Mouse (Mus musculus) right cerebral cortex, adult 18-20 months (tissue): ENCODE results near the gene Ddx49.

Experiments used
- DNase-seq: peaks from one replicate; pipeline ENCODE4 v3.0.0; 2022; ENCODE audit warnings: mixed read lengths

Gene Ddx49

GRCm38 (mm10) chr8:70302358-70302890 is at the start of gene Ddx49, which contains the start of gene Cope:
Gene Ddx49 (minus strand): TSS chr8:70302489.
Gene Cope (plus strand): TSS chr8:70302518.
- peak; percentile 95 for DNase-seq

GRCm38 (mm10) chr8:70352000-70352384 is 49.7 kb upstream of the Ddx49 start:
- no peak for DNase-seq

- no peak for DNase-seq
Observed at GRCm38 (mm10) chr8:70351035-70351999, 49.0 kb upstream of the Ddx49 start.

- no peak for DNase-seq
Observed at GRCm38 (mm10) chr8:70347860-70348420, 45.7 kb upstream of the Ddx49 start.

- no peak for DNase-seq
Observed at GRCm38 (mm10) chr8:70347443-70347842, 45.2 kb upstream of the Ddx49 start.

- DNase-seq: no peak
Observed at GRCm38 (mm10) chr8:70344279-70344678, 42.0 kb upstream of the Ddx49 start.

GRCm38 (mm10) chr8:70343696-70344095 is 41.4 kb upstream of the Ddx49 start:
- no peak for DNase-seq

GRCm38 (mm10) chr8:70343076-70343475 is 40.8 kb upstream of the Ddx49 start:
- DNase-seq: no peak

GRCm38 (mm10) chr8:70342007-70342406 is 39.7 kb upstream of the Ddx49 start:
- no peak for DNase-seq

- DNase-seq: no peak
Observed at GRCm38 (mm10) chr8:70340659-70341058, 38.4 kb upstream of the Ddx49 start.

- no peak for DNase-seq
Observed at GRCm38 (mm10) chr8:70338931-70339330, 36.6 kb upstream of the Ddx49 start.

- no peak for DNase-seq
Observed at GRCm38 (mm10) chr8:70332878-70333202, 30.6 kb upstream of the Ddx49 start.

GRCm38 (mm10) chr8:70332070-70332877 is 30.0 kb upstream of the Ddx49 start:
- peak; percentile 83 for DNase-seq

GRCm38 (mm10) chr8:70331526-70331925 is 29.2 kb upstream of the Ddx49 start:
- DNase-seq: no peak

GRCm38 (mm10) chr8:70330741-70331364 is 28.6 kb upstream of the Ddx49 start:
- peak; percentile 82 for DNase-seq

- DNase-seq: no peak
Observed at GRCm38 (mm10) chr8:70329835-70330740, 27.8 kb upstream of the Ddx49 start.

GRCm38 (mm10) chr8:70329124-70329834 is 27.0 kb upstream of the Ddx49 start, which contains the start of gene Gdf1:
Gene Gdf1 (plus strand): TSS chr8:70329817.
- DNase-seq: no peak

GRCm38 (mm10) chr8:70327512-70327911 is 25.2 kb upstream of the Ddx49 start:
- DNase-seq: no peak

- DNase-seq: no peak
Observed at GRCm38 (mm10) chr8:70323716-70324115, 21.4 kb upstream of the Ddx49 start.

GRCm38 (mm10) chr8:70317872-70318271 is 15.6 kb upstream of the Ddx49 start:
- DNase-seq: no peak
